Mouse (Mus musculus) cerebellum, adult 9-10 months (tissue): ENCODE data around the gene Gm45713.
A peak's percentile ranks its signal among the peaks of the same experiment; 100 is the strongest.

ENCODE experiments used
- DNase-seq: peaks from one replicate; pipeline ENCODE4 v3.0.0; 2022

Gm45713 gene

DNA sequence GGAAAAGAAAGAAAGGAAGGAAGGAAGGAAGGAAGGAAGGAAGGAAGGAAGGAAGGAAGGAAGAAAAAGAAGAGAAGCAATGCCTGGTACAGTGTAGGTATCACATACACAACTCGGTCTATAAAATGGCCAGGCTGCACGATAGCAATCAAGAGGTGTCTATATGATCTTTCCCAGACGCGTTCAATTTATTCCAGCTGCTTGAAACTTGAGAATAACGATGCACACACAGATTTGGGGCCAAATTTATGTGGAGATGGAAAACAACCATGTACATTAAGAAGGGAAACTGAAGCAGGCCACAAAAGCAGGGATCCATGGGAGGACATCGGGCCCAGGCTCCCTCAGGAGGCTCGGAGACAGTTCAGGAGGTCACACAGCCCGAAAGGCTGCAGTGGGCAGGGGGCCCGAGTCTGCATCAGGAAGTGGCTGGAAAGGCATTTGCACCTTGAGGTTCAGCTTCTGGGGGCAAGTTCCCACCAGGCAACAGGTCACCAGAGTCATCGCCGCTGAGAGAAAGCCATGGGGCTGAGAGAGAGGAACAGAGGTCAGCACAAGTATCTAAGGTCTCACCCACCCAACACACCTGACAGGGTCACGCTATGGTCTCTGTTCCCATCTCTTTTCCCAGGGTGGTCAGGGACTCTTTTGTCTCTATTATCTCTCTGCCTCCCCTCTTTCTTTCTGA is 43.1 kb downstream of the Gm45713 start:
- DNase-seq = no peak

DNA sequence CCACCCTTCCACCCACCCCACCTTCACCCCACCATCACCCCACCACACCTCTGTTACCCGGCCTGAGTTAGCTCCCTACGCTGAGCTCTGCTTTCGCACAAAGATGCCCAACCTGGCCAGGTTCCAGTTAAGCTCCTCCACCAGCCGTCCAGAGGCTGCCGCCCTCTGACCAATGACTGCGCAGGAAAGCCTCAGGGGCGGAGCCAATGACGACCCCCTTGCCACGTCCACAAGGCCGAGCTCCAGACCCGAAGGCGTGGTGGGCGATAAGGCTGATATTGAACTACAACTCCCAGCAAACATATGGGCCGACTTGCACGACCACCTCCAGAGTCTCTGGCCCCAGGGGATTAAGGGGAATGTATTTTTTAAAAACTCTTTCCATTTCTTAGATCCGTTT is 44.0 kb downstream of the Gm45713 start, which contains the start of gene Rcn3:
TSS of gene Rcn3 (minus strand) at position 174 of the 400 bp plus-strand sequence.
- DNase-seq = no peak

DNA sequence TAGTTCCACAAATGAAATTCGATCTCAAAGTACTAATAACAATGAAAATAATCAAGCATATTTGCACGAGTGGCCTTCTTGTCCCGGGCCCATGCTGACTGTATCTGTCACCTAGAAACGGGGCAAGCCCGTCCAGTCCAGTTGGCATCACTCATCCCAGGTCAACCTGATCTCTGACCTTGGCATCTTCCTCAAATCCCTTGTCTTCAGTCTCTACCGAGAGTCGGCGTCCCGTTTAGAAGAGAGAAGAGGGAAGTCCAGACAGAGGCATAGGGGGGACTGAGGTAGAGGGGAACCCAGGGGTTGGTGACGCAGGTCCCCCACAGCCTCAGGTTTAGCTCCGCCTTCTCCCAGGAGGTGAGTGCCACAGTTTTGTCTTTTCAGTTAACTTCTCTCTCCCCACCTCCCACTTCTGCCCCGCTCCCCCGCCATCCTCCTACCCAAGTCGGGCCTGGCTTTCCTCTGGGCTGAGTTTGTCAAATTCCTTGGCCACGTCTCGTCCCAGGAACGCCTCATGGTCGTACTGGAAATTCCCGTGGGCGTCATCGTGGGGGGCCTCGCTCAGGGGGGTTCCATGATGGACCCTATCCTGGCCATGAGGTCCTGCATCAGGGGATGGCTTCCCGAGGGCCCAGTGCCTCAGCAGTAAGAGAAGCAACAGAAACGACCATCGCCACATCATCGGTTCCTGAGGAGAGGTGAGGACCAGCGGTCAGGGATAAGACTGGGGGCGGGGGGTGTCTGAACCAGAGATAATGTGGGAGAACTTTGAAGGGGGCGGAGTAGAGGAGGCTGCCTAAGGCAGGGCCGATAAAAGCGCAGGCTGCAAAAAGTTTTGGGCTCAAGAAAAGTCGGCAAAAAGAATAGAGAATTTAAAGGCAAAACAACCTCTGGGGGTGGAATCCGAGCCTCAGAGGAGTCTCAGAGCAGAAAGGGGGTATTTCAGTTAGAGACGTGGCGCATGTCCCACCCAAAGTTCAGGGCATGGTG is 44.7 kb downstream of the Gm45713 start:
- no peak for DNase-seq

DNA sequence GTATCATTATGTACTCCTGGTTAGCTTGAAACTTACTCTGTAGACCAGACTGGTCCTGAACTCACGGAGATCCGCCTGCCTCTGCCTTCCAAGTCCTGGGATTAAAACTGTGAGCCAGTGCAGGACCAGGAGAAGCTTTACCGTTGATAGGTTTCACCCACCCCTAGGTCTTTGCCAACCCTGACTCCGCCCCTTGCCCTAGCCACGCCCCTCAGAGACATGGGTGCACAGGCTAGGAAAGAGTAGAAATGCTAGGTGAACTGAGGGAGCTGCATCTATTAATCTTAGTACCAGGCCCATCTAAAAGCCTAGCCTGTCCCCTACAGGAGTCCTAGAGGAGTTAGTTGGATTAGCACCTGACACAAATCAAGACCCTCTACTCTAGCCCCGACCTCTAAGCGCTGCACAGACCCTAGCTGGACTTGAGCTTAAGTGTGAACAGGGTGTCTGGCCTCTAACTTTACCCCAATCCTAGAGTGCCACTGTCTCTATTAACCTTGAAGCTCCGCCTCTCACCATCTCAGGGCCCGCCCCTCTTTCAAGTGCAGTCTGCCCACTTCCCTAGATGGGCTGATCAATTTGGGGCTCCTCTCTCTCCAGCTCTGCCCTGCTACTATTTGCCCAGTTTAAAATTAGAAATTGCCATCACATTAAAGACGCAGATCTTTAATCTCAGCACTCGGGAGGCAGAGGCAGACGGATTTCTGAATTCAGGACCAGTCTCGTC is 45.6 kb downstream of the Gm45713 start:
- no peak for DNase-seq

DNA sequence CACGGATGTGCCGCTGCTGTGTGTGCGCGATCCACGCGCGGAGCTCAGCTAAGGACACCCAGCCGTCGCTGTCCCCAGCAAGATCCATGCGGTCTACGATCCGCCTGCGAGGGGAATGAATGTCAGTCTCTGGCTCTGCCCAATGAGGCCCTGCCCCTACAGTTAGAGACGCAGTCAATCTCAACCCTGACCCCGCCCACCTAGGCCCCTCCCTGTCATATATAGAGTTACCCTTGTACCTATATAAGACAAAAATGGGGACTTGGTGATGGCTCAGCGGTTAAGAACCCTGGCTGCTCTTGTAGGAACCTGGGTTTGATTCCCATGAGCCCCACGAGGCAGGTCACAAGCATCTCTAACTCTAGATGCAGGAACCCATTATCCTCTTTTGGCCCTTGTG is 47.4 kb downstream of the Gm45713 start:
- no peak for DNase-seq

DNA sequence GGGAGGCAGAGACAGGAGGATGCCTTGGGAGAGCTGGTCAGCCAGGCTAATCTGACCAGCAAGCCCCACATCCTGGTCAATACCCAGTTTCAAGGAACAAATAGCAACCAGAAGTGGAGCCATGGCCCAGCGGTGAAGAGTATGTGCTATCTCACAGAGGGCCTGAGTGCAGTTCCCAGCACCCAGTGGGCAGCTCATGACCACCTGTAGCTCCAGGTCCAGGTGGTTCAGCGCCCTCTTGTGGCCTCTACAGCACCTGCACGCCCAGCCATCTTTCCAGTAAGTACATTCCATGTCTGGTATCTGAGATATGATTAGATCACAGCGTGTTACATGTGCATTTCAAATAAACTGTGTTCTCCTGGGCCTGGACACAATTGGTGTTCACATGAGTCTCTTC is 49.9 kb downstream of the Gm45713 start:
- DNase-seq = no peak

DNA sequence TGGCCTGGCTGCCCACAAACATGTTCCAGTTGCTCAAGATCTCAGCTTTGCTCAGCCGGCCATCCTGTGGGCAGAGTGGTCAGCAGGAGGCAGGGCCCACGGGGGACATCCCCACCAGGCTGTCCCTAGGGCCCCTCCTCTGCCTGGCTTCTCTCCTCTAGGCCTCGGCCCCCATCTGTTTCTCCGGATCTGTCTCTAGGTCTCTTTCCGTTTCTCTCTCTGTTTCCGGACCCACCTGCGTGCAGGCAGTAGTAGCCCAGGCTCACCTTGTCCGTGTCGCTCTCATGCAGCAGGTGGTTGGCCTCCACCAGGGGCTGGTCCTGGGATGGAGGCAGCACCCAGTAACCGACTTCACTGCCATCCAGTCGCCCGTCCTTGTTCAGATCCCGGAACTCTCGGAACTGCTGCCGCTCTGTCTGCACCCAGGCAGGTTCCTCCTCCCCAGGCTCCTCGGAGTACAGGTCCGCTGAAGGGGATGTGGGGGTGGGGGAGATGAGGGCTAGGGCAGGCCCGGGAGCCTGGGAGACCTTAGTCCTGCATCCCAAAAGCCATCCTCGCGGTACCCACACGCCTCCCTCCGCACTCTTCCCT is 52.6 kb downstream of the Gm45713 start:
- no peak for DNase-seq

DNA sequence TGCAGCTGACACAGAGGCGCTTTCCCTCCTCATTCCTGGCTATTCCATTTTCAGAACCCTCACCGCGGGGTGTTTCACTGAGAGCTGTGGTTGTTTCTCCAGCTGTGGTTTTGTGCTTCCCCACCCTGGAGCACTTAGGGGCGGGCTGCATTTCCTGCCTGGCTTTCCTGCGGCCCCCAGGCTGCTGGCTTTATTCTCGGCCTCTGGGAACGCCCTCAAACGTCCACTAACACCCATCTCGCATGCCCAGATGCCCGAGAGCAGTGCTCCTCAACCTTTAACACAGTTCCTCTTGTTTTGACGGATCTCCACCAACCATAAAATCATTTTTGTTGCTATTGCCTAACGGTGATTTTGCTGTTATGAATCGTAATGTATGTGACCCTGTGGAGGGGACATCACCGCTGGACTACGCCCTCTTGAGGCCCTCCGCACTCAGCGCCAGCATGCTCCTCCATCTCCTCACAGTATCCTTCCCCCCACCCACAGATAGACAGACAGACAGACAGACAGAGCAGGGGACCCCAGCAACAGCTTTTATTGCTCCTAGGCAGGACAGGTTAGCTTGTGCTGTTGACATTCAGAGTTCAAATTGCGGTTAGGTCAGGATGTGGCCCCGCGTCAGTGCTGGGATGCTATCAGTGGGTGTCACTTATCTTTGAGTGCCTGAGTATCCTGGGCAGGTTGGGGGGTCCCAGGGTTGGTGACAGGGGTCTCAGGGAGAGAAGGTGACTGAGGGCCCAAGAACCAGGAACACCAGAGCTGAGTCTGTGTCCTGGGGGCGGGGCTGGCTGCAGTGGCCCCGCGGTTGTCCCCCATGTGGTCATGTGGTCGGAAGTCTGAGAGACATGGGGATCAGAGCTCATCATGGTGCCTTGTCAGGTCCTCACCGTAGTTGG is 53.4 kb downstream of the Gm45713 start:
- DNase-seq = no peak

DNA sequence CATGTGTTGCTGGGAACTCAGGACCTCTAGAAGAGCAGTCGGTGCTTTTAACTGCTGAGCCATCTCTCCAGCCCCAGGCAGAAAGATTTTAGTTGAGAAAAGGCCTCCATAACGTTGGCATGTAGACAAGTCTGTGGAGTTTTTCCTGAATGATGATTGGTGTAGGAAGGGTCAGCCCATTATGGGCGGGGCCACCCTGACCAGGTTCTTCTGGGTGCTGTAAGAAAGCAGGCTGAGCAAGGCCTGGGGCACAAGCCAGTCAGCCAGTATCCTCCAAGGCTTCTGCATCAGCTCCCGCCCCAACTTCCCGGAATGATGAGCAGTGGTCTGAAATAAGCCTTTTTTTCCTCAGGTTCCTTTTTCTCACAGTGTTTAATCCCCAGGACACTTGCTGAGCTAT is 55.0 kb downstream of the Gm45713 start:
- DNase-seq = no peak

DNA sequence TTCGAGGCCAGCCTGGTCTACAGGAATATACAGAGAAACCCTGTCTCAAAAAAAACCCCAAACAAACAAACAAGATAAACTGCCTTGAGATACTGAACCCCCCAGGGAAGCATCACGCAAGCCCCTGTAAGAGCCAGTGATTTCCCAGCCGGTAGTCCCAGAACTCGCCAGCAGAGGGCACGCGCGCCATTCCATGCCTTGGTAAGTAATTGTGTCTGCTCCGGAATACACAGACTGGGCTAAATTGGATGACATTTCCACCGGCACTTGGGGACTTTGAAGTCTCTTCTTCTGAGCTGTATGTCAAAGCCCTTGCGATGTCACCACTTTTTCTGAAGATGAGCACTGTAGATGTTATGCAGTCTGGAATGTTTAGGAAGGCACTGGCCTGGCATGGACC is 56.2 kb downstream of the Gm45713 start:
- DNase-seq = peak; percentile 90

DNA sequence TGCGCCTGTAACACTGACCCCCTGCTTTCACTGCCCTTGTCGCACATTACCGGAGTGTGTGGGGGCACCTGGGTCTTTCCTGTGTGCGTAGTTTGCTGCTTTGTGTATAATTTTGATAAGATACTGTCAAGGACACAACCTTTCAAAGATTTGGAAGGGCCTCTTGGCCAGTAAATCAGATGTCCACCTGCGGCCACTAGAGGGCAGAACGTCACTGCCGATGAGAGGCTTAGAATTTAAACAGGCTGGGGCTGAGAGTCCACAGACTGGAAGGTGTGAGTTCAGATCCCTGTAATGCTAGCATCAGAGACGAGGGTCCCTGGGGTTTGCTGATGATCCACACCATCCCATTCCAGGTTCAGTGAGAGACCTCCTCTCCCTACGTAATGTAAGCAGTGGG is 57.5 kb downstream of the Gm45713 start:
- peak; percentile 73 for DNase-seq

DNA sequence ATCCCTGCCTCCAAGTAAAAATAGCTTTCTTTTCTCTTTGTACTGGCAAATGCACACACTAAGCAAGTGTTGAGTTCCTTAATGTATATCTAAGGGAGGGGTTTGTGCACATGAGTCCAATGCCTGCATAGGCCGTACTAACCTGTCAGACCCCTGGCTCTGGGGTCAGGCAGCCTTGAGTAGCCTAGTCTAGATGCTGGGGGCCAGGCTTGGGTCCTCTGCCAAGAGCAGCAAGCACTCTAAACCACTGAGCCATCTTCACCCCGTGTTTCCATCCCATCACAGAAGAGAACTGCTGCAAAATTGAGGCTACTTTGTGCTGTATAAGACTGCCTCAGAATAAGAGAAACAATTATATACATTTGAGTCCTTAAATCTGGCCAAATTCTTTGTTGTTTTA is 58.2 kb downstream of the Gm45713 start:
- DNase-seq = no peak

DNA sequence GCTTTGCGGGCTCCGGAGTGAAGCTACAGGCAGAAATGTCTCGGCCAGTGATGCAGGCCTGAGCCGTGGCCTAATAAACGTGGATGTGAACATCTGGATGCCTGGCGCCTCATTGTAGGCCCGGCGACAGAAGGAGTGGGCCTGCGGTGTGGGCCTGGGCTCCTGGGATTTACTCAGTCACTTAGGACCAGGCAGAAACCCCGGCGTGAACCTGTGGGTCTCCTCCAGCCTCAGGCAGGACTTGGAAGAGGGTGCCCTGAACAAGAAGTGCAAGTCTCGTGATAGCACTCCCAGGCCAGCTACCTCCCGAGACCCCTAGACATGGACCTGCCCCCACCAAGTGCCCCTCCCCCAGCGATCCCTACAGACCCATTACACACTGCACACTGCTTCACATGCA is 58.7 kb downstream of the Gm45713 start:
- no peak for DNase-seq

DNA sequence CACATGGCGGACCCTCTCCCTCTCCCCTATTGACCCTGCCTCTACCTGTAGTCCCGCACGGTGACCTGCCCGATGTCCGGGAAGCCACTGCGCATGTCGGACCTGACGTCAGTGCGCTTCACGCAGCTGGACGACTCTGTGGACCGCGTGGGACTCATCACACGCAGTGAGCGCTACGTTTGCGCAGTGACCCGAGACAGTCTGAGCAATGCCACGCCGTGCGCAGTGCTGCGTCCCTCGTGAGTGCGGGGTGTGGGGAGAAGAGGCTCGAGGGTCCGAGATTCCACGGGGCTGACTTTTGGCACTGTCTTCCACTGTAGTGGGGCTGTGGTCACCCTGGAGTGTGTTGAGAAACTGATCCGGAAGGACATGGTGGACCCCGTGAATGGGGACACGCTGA is 59.5 kb downstream of the Gm45713 start:
- DNase-seq = no peak
